Mouse (Mus musculus) lung, adult 10 weeks (tissue): ENCODE results near the gene Cpeb4. TPM values are rescaled to one million over a fixed set of nuclear protein-coding genes. Genes with fewer than 3 reads are reported as not detected.

Experiments
- polyA plus RNA-seq: library from polyadenylated mRNA; stranded (reverse); fragments of 350-450 nt; fragmentation: Illumina TruSeq; extraction: RNeasy Lipid Tissue Mini Kit (QIAGEN cat#74804); gene quantifications from one replicate; pipeline ENCODE4 v1.2.3, GENCODE M21; 2014; ENCODE audit warnings: low read depth, low replicate concordance; ENCODE audit not compliant: insufficient read depth

Cpeb4 gene
- polyA plus RNA-seq, result 9.7 TPM

GRCm38 (mm10) chr11:31871911-31872310, at the start of gene Cpeb4:
TSS of gene Cpeb4 (plus strand) at chr11:31872211.

DNA sequence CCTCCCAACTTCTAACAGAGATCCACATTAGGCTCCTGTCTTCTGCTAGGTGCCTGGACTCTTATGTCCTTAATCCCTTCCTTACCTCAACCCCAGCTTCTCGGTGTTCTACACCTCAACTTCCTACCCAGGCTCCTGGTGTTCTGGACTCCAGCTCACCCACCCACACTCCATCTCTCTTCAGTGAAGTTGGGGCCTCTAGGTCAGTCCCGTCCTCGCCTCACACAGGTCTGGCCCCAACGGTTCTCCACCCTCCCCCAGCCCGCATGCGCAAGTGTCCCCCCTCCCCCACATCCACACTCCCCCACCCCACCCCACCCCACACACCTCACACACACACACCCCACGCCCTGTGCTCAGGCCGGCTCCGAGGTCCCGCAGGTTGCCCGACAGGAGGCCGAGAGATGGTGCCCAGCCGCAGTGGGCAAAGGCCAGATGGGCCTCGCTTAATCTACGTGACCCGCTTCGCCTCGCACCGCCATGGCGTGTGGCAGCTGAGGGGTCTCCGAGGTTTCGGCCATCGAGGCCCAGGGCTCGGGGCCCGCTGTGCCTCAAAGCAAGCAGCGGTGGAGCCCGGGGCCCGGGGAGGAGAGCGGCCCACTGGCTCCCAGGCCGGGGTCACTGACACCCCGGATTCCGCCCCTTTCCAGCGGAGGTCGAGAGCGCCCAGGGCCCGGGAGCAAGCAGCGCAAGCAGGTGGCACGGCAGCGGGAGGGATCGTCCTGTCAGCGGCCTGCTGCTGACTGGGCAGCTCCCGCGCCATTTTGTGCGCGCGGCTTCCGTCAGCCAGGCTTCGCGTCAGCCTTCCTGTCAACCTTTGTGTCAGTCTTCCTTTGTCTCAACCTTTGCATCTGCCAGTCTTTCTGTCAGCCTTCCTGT, 93.5 kb downstream of the Cpeb4 start, which contains the start of gene 4930524B15Rik:
Gene 4930524B15Rik, plus strand, starts transcription at position 337 of the 879 bp plus-strand sequence.

Other genes with a start within 250 kb of the Cpeb4 start
- 52.8 TPM for gene Bod1, start 200.3 kb upstream of the Cpeb4 start, polyA plus RNA-seq
- not detected for gene 4930524B15Rik, start 93.4 kb downstream of the Cpeb4 start, polyA plus RNA-seq
- 3.4 TPM for gene Nsg2, start 128.3 kb downstream of the Cpeb4 start, polyA plus RNA-seq